Mouse (Mus musculus) kidney, adult 2 months (tissue): ENCODE measurements around the gene Bst2.

ENCODE experiments used
- CTCF ChIP-seq: fragments of 200-500 bp; conservative IDR thresholded peaks from 2 replicates; pipeline ENCODE4 v1.5.1; 2011; ENCODE audit warnings: low read depth, mild to moderate bottlenecking, control low read depth, low read length, moderate library complexity, mixed read lengths; ENCODE audit not compliant: insufficient read depth, insufficient read length
- POLR2A ChIP-seq: fragments of 200-500 bp; IDR thresholded peaks from one replicate; pipeline ENCODE4 v1.6.1; 2011; ENCODE audit warnings: low read depth, low read length, control low read depth

DNA sequence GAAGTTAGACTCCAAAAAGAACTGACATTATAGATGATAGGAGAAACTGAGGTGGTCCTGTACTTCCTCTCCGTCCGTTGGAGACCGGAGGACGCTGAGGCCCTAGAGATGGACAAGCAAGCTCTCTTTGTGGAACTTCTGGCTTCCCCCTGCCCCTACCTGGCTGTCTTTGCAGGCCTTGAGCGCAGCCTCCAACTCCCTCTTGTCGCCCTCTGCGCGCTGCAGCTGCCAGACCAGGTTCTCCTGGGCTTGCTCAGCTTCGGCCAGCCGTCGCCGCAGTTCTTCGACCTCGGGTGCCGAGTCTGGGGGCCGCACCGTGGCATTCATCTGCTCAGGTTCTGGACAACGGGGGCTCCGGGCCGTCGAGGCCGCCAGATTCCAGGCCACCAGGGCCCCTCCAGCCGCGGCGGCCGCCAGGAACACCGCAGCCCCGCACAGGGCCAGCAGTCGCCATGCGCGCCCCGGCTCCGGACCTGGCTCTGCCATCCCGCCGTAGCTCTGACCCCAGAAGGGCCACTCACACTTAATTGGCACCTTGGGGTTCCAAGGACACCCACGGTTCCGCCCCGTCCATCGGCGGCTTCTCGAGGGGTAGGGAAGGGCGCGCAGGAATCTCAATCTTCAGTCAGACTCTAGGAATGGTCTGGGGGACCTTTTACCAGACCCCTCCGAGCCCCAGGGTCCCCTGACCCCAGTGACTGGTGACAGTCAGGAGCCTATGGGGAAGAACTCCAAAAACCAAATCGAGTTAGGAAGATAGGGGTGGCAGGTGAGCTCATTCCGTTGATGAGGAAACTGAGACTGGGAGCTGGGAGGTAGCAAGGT, 11.8 kb downstream of the Bst2 start, which contains the start of gene Ccdc194:
- no peak for TF ChIP-seq CTCF
- TF ChIP-seq POLR2A, result no peak
